Mouse (Mus musculus): ENCODE results near the gene Gpx4. TPM values are rescaled to one million over a fixed set of nuclear protein-coding genes. Genes with fewer than 3 reads are reported as not detected.

The Gpx4 gene
- polyA plus RNA-seq, 1 experiment from 2014 or later: 552 TPM

GRCm38 (mm10) chr10:80056506-80056905 is 9.5 kb downstream of the Gpx4 start:
- Histone ChIP-seq H3K4me1 (ENCODE audit: control insufficient read depth, insufficient read depth, low read length) (peaks cover 13% of the 10 kb centered on the region), H3K4me3 (ENCODE audit: low read depth, low read length) (no peak overlapping the region), H3K9ac (ENCODE audit: low read depth, low read length) (no peak overlapping the region), H3K36me3 (ENCODE audit: control insufficient read depth, insufficient read depth, low read length) (peaks cover 24% of the 10 kb centered on the region), H3K27me3 (ENCODE audit: control insufficient read depth, insufficient read depth, low read depth, low read length) (no peaks in the 10 kb centered on the region), H3K9me3 (replicated peaks; ENCODE audit: control insufficient read depth, low read length, poor library complexity, severe bottlenecking) (no peaks in the 10 kb centered on the region), H3K4me2 (ENCODE audit: low read length) (no peak overlapping the region), H3K27ac (ENCODE audit: low read length) (no peak overlapping the region)
- 89% methylated on average over 4 of the region's 4 CpGs for whole genome bisulfite sequencing
- no peak for ATAC-seq

GRCm38 (mm10) chr10:80056976-80057682 is 10.2 kb downstream of the Gpx4 start:
- no peak overlapping the region for H3K4me2 ChIP-seq (ENCODE audit: low read length)
- H3K4me1 ChIP-seq (ENCODE audit: control insufficient read depth, insufficient read depth, low read length): peaks cover 13% of the 10 kb centered on the region
- H3K9me3 ChIP-seq (replicated peaks; ENCODE audit: control insufficient read depth, low read length, poor library complexity, severe bottlenecking): no peaks in the 10 kb centered on the region
- no peak overlapping the region for H3K27ac ChIP-seq (ENCODE audit: low read length)
- WGBS: 91% methylated on average over 27 of the region's 27 CpGs
- ATAC-seq: no peak
- H3K36me3 ChIP-seq (ENCODE audit: control insufficient read depth, insufficient read depth, low read length): peaks cover 27% of the 10 kb centered on the region
- no peaks in the 10 kb centered on the region for H3K27me3 ChIP-seq (ENCODE audit: control insufficient read depth, insufficient read depth, low read depth, low read length)
- H3K4me3 ChIP-seq (ENCODE audit: low read depth, low read length): no peak overlapping the region
- no peak overlapping the region for H3K9ac ChIP-seq (ENCODE audit: low read depth, low read length)

GRCm38 (mm10) chr10:80057683-80058326 is 10.8 kb downstream of the Gpx4 start:
- no peak for ATAC-seq
- no peak overlapping the region for H3K4me3 ChIP-seq (ENCODE audit: low read depth, low read length)
- H3K4me2 ChIP-seq (ENCODE audit: low read length): no peak overlapping the region
- peaks cover 13% of the 10 kb centered on the region for H3K4me1 ChIP-seq (ENCODE audit: control insufficient read depth, insufficient read depth, low read length)
- H3K9ac ChIP-seq (ENCODE audit: low read depth, low read length): no peak overlapping the region
- H3K27ac ChIP-seq (ENCODE audit: low read length): no peak overlapping the region
- WGBS: 77% methylated on average over 30 of the region's 30 CpGs
- H3K9me3 ChIP-seq (replicated peaks; ENCODE audit: control insufficient read depth, low read length, poor library complexity, severe bottlenecking): no peaks in the 10 kb centered on the region
- H3K27me3 ChIP-seq (ENCODE audit: control insufficient read depth, insufficient read depth, low read depth, low read length): no peaks in the 10 kb centered on the region
- peaks cover 30% of the 10 kb centered on the region for H3K36me3 ChIP-seq (ENCODE audit: control insufficient read depth, insufficient read depth, low read length)

GRCm38 (mm10) chr10:80063104-80063503 is 16.1 kb downstream of the Gpx4 start:
- Histone ChIP-seq H3K4me1 (ENCODE audit: control insufficient read depth, insufficient read depth, low read length) (no peaks in the 10 kb centered on the region), H3K9ac (ENCODE audit: low read depth, low read length) (no peak overlapping the region), H3K27me3 (ENCODE audit: control insufficient read depth, insufficient read depth, low read depth, low read length) (no peaks in the 10 kb centered on the region), H3K36me3 (ENCODE audit: control insufficient read depth, insufficient read depth, low read length) (peaks cover 22% of the 10 kb centered on the region), H3K9me3 (replicated peaks; ENCODE audit: control insufficient read depth, low read length, poor library complexity, severe bottlenecking) (no peaks in the 10 kb centered on the region), H3K4me3 (ENCODE audit: low read depth, low read length) (no peak overlapping the region), H3K4me2 (ENCODE audit: low read length) (no peak overlapping the region), H3K27ac (ENCODE audit: low read length) (no peak overlapping the region)
- 72% methylated on average over 5 of the region's 5 CpGs for WGBS
- ATAC-seq: no peak

GRCm38 (mm10) chr10:80063877-80064650 is 17.1 kb downstream of the Gpx4 start:
- Histone ChIP-seq H3K9me3 (replicated peaks; ENCODE audit: control insufficient read depth, low read length, poor library complexity, severe bottlenecking) (no peaks in the 10 kb centered on the region), H3K36me3 (ENCODE audit: control insufficient read depth, insufficient read depth, low read length) (peaks cover 22% of the 10 kb centered on the region), H3K4me2 (ENCODE audit: low read length) (no peak overlapping the region), H3K27me3 (ENCODE audit: control insufficient read depth, insufficient read depth, low read depth, low read length) (no peaks in the 10 kb centered on the region), H3K9ac (ENCODE audit: low read depth, low read length) (no peak overlapping the region), H3K4me1 (ENCODE audit: control insufficient read depth, insufficient read depth, low read length) (no peaks in the 10 kb centered on the region), H3K27ac (ENCODE audit: low read length) (no peak overlapping the region), H3K4me3 (ENCODE audit: low read depth, low read length) (no peak overlapping the region)
- WGBS: 76% methylated on average over 23 of the region's 23 CpGs
- ATAC-seq: no peak

- Histone ChIP-seq H3K9me3 (replicated peaks; ENCODE audit: control insufficient read depth, low read length, poor library complexity, severe bottlenecking) (no peaks in the 10 kb centered on the region), H3K4me3 (ENCODE audit: low read depth, low read length) (no peak overlapping the region), H3K36me3 (ENCODE audit: control insufficient read depth, insufficient read depth, low read length) (0 out of 2 replicates have a peak, but pooled peaks cover 3% of the 10 kb centered on the region), H3K4me2 (ENCODE audit: low read length) (no peak overlapping the region), H3K9ac (ENCODE audit: low read depth, low read length) (no peak overlapping the region), H3K27ac (ENCODE audit: low read length) (no peak overlapping the region), H3K4me1 (ENCODE audit: control insufficient read depth, insufficient read depth, low read length) (peaks cover 4% of the 10 kb centered on the region; the same call in 1 of the 2 replicates), H3K27me3 (ENCODE audit: control insufficient read depth, insufficient read depth, low read depth, low read length) (no peaks in the 10 kb centered on the region)
- no peak for ATAC-seq
- 84% methylated on average over 6 of the region's 7 CpGs for WGBS
These were observed 22.3 kb downstream of the Gpx4 start for GRCm38 (mm10) chr10:80069251-80069650.

- H3K9ac ChIP-seq (ENCODE audit: low read depth, low read length): no peak overlapping the region
- no peaks in the 10 kb centered on the region for H3K9me3 ChIP-seq (replicated peaks; ENCODE audit: control insufficient read depth, low read length, poor library complexity, severe bottlenecking)
- H3K27ac ChIP-seq (ENCODE audit: low read length): no peak overlapping the region
- no peak overlapping the region for H3K4me3 ChIP-seq (ENCODE audit: low read depth, low read length)
- H3K4me2 ChIP-seq (ENCODE audit: low read length): no peak overlapping the region
- H3K27me3 ChIP-seq (ENCODE audit: control insufficient read depth, insufficient read depth, low read depth, low read length): no peaks in the 10 kb centered on the region
- 91% methylated on average over 4 of the region's 4 CpGs for WGBS
- 0 out of 2 replicates have a peak, but pooled peaks cover 3% of the 10 kb centered on the region for H3K36me3 ChIP-seq (ENCODE audit: control insufficient read depth, insufficient read depth, low read length)
- peaks cover 4% of the 10 kb centered on the region; the same call in 1 of the 2 replicates for H3K4me1 ChIP-seq (ENCODE audit: control insufficient read depth, insufficient read depth, low read length)
- ATAC-seq: no peak
These were observed 23.0 kb downstream of the Gpx4 start for GRCm38 (mm10) chr10:80069948-80070450.

- H3K4me1 ChIP-seq (ENCODE audit: control insufficient read depth, insufficient read depth, low read length): peaks cover 4% of the 10 kb centered on the region; the same call in 1 of the 2 replicates
- ATAC-seq: 0 out of 2 replicates have a peak, but pooled peaks have one; percentile 33
- H3K9me3 ChIP-seq (replicated peaks; ENCODE audit: control insufficient read depth, low read length, poor library complexity, severe bottlenecking): no peaks in the 10 kb centered on the region
- H3K4me3 ChIP-seq (ENCODE audit: low read depth, low read length): no peak overlapping the region
- no peaks in the 10 kb centered on the region for H3K27me3 ChIP-seq (ENCODE audit: control insufficient read depth, insufficient read depth, low read depth, low read length)
- H3K36me3 ChIP-seq (ENCODE audit: control insufficient read depth, insufficient read depth, low read length): no peaks in the 10 kb centered on the region
- WGBS: 68% methylated on average over 9 of the region's 9 CpGs
- H3K4me2 ChIP-seq (ENCODE audit: low read length): no peak overlapping the region
- no peak overlapping the region for H3K27ac ChIP-seq (ENCODE audit: low read length)
- no peak overlapping the region for H3K9ac ChIP-seq (ENCODE audit: low read depth, low read length)
These were observed 24.0 kb downstream of the Gpx4 start for GRCm38 (mm10) chr10:80070837-80071515.
